Mouse (Mus musculus): Measurements from ENCODE around the gene Olfr628. TPM values are rescaled to one million over a fixed set of nuclear protein-coding genes. Genes with fewer than 3 reads are reported as not detected.

The Olfr628 gene
- total RNA-seq (2023), result not detected

DNA sequence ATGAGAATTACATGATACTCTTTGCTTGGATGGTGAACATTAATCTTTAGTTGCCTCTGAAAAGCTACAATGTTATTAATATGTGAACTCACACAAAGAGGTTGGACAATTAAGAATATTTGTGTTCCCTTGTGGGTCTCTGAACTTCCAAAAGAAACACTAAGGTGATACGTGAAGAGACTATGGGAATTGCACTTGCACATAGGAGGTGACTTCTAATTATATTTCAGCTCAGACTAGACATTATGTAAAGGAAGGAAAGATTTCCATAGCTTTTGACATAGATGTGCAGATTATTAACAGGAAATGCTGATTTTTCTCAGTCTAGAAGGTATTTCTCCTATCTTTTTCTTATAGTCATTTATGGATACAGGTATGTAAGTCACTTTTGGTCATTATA, at the start of gene Olfr628:
Gene Olfr628 (plus strand): TSS at position 301 of the 400 bp plus-strand sequence.

DNA sequence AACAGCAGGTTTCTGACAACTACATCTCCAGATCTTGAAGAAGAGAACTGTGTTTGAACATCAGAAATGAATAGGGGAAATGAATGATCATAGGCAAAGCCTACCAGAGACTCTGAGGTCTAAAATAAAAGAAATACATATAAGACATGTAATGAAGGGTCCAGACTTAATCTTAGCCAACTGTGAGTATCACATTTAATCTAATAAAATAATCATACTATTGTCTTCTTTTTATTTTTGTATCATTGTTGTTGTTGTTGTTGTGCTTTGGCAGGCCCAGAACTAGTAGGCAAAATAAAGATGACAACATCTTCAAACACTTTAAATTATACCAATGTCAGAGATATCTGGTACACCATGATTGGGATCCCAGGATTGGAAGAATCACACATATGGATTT, 47.8 kb upstream of the Olfr628 start, which contains the start of gene Olfr625-ps1:
Gene Olfr625-ps1 (plus strand): TSS at position 301 of the 400 bp plus-strand sequence.

GRCm38 (mm10) chr7:103714371-103714770, 15.8 kb upstream of the Olfr628 start, which contains the start of gene Olfr243:
Olfr243 (plus strand) TSS chr7:103714671.

GRCm38 (mm10) chr7:103744843-103745242, 14.7 kb downstream of the Olfr628 start, which contains the start of gene Olfr629:
Olfr629 (minus strand) TSS chr7:103744943.

GRCm38 (mm10) chr7:103757233-103757632, 27.1 kb downstream of the Olfr628 start, which contains the start of gene Olfr630:
Olfr630 (minus strand) TSS chr7:103757333.

DNA sequence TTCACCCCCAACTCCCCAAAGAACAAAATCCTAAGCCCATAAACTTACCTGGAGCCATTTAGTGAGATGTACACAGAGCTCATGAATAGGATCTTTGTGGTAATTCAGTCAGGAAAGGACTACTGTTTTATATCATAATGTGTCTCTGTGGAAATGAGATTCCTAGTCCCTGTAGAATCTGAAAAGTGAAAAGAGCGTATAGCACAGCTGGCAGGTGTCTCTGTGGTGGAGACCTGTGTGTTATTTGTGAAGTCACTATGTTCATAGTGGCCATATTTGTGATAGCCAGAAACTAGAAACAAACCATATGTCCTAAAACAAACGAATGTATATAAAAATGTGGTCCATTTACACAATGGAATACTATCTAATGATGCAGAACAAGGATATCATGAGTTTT, 41.3 kb downstream of the Olfr628 start, which contains the start of gene Olfr69:
Gene Olfr69 (minus strand): TSS at position 101 of the 400 bp plus-strand sequence.

GRCm38 (mm10) chr7:103779598-103779997, 49.4 kb downstream of the Olfr628 start, which contains the start of gene Olfr68:
Olfr68 (minus strand) TSS chr7:103779698.

Other genes with a start within 250 kb of the Olfr628 start
- not detected for gene Olfr609, start 232.3 kb upstream of the Olfr628 start, total RNA-seq (2023)
- gene Olfr610, start 218.3 kb upstream of the Olfr628 start, total RNA-seq (2023), result not detected
- not detected for gene Olfr611, start 209.5 kb upstream of the Olfr628 start, total RNA-seq (2023)
- gene Olfr612, start 187.7 kb upstream of the Olfr628 start, total RNA-seq (2023), result not detected
- gene Olfr613, start 182.3 kb upstream of the Olfr628 start, total RNA-seq (2023), result not detected
- not detected for gene Olfr615, start 174.3 kb upstream of the Olfr628 start, total RNA-seq (2023)
- not detected for gene Olfr616, start 161.2 kb upstream of the Olfr628 start, total RNA-seq (2023)
- not detected for gene Olfr617, start 157.3 kb upstream of the Olfr628 start, total RNA-seq (2023)
- gene Olfr618, start 140.3 kb upstream of the Olfr628 start, total RNA-seq (2023), result not detected
- gene Olfr619, start 129.8 kb upstream of the Olfr628 start, total RNA-seq (2023), result not detected
- gene Olfr620, start 117.8 kb upstream of the Olfr628 start, total RNA-seq (2023), result not detected
- not detected for gene Olfr622, start 87.7 kb upstream of the Olfr628 start, total RNA-seq (2023)
- gene Olfr623, start 66.7 kb upstream of the Olfr628 start, total RNA-seq (2023), result not detected
- gene Olfr624, start 59.2 kb upstream of the Olfr628 start, total RNA-seq (2023), result not detected
- gene Olfr625-ps1, start 47.7 kb upstream of the Olfr628 start, total RNA-seq (2023), result not detected
- not detected for gene Olfr243, start 15.7 kb upstream of the Olfr628 start, total RNA-seq (2023)
- gene Olfr629, start 14.6 kb downstream of the Olfr628 start, total RNA-seq (2023), result not detected
- not detected for gene Olfr630, start 27.0 kb downstream of the Olfr628 start, total RNA-seq (2023)
- not detected for gene Olfr69, start 41.2 kb downstream of the Olfr628 start, total RNA-seq (2023)
- not detected for gene Olfr68, start 49.3 kb downstream of the Olfr628 start, total RNA-seq (2023)
- not detected for gene Olfr67, start 61.4 kb downstream of the Olfr628 start, total RNA-seq (2023)
- gene Hbb-bt, start 83.6 kb downstream of the Olfr628 start, total RNA-seq (2023), result 1 to 10 TPM; 2.3 to 5.7 TPM
- 10 to 100 TPM; 12.5 to 53.2 TPM for gene Hbb-bs, start 97.7 kb downstream of the Olfr628 start, total RNA-seq (2023)
- gene Hbb-bh2, start 110.1 kb downstream of the Olfr628 start, total RNA-seq (2023), result not detected
- gene Hbb-bh1, start 112.8 kb downstream of the Olfr628 start, total RNA-seq (2023), result not detected
- not detected for gene Hbb-y, start 122.8 kb downstream of the Olfr628 start, total RNA-seq (2023)
- gene Olfr66, start 155.9 kb downstream of the Olfr628 start, total RNA-seq (2023), result not detected
- gene Olfr64, start 164.1 kb downstream of the Olfr628 start, total RNA-seq (2023), result not detected
- not detected for gene Olfr65, start 173.1 kb downstream of the Olfr628 start, total RNA-seq (2023)
- gene Olfr631, start 198.5 kb downstream of the Olfr628 start, total RNA-seq (2023), result not detected
- gene Olfr632, start 204.0 kb downstream of the Olfr628 start, total RNA-seq (2023), result not detected
- not detected for gene Olfr633, start 214.1 kb downstream of the Olfr628 start, total RNA-seq (2023)
- not detected for gene Olfr635, start 240.8 kb downstream of the Olfr628 start, total RNA-seq (2023)